Mouse (Mus musculus) layer of hippocampus, adult 6 months (tissue): ENCODE measurements around the gene Slc18a2. TPM values are rescaled to one million over a fixed set of nuclear protein-coding genes. Genes with fewer than 3 reads are reported as not detected.

ENCODE experiments used
- long read RNA-seq, 2 experiments: library from polyadenylated mRNA; unstranded; transcript quantifications; one replicate each; pipeline ENCODE4 v2.0.0; 2019 to 2020
- polyA plus RNA-seq: library from polyadenylated mRNA; unstranded; fragments of <200 nt; fragmentation: Nextera tagmentation; gene quantifications from 2 replicates; pipeline ENCODE4 v1.2.3, GENCODE M21; 2021

Slc18a2 gene
- 2.9 and 6.4 TPM in 2 replicates for polyA plus RNA-seq
- long read RNA-seq, experiment 1, partial matches to known transcripts: 0 of 38 reads
- long read RNA-seq, experiment 1, other reads (novel, unspliced or antisense): 36 of 38 reads
- long read RNA-seq, experiment 2, partial matches to known transcripts: 0 of 29 reads
- long read RNA-seq, experiment 2, other reads (novel, unspliced or antisense): 25 of 29 reads

DNA sequence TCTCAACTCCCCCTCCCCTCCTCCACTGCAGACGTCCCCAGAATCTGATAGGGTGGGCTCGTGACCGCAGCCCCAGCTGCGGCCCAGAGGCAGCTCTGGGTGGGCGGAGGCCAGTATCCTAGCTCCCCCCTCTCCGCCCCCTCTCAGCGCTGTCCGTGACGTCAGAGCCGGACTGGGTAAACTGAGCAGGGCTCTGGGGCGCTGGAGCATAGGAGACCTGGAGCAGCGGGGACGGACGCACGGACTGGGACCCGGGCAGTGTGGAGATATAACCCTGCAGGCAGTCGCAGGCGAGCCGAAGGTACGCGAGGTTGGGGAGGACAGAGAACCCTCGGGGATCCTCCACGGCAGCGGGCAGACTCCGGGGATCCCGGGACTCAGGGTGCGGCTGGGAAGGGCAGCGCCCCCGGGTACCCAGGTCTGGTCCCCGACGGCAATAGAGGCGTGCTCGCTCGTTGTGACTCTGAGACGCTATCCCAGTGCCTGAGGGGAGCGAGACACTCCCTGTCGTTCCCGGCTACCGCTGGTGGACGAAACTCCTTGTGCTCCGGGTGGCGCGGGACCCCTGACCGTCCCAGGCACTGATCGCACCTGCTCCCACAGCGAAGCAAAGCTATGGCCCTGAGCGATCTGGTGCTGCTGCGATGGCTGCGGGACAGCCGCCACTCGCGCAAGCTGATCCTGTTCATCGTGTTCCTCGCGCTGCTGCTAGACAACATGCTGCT, at the start of gene Slc18a2:
Gene Slc18a2 (plus strand): TSS at position 179 of the 725 bp plus-strand sequence.

DNA sequence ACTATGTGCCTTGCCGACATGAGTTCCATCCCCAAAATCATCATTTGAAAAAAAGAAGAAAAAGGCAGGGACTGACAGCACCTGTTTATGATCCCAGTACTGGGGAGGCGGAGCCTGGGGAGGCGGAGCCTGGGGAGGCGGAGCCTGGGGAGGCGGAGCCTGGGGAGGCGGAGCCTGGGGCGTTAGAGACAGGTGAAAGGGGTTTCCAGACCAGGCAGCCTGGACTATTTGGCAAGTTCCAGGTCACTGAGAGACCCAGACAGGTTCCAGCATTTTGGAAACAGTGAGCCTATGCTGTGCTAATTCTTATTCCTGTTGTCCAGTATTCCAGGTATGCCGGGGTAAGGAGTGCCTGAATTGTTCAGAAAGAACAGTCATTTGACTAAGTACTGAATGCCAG, 41.7 kb upstream of the Slc18a2 start, which contains the start of gene Kcnk18:
Gene Kcnk18 (plus strand): TSS at position 224 of the 400 bp plus-strand sequence.

DNA sequence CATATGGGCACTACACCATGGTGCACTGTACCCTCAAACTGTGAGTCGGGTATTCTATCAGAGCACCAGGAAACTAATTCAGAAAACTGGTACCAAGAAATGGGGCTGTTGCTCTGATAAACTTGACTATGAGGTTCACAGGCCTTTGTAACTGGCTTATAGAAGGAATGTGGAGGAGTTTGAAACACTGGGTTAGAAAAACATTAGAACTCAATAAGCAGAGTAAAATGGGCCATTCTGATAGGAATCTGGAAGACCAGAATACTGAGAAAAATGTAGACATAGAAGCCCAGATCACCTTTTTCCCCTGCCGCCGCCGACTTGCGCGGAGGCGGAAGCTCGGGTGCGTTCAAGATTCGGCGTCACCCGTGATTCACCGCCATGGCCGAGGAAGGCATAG, 61.3 kb downstream of the Slc18a2 start, which contains the start of gene Rps12-ps3:
Gene Rps12-ps3 (plus strand): TSS at position 301 of the 400 bp plus-strand sequence.

Other genes with a start within 250 kb of the Slc18a2 start
- gene Shtn1, start 184.8 kb upstream of the Slc18a2 start, polyA plus RNA-seq: 2.8 and 2.9 TPM in 2 replicates
- 0.14 TPM in 1 of 2 replicates, not detected in the other for gene Vax1, start 90.8 kb upstream of the Slc18a2 start, polyA plus RNA-seq
- gene Kcnk18, start 41.7 kb upstream of the Slc18a2 start, polyA plus RNA-seq: not detected in 2 replicates
- 12.8 and 13.8 TPM in 2 replicates for gene Rps12-ps3, start 61.4 kb downstream of the Slc18a2 start, polyA plus RNA-seq
- 4.6 TPM in 2 replicates for gene Pdzd8, start 84.9 kb downstream of the Slc18a2 start, polyA plus RNA-seq
- 4.5 and 5.1 TPM in 2 replicates for gene Emx2, start 197.5 kb downstream of the Slc18a2 start, polyA plus RNA-seq